ENCODE assay signal across 8 mouse cellular contexts in the genomic region with DNA sequence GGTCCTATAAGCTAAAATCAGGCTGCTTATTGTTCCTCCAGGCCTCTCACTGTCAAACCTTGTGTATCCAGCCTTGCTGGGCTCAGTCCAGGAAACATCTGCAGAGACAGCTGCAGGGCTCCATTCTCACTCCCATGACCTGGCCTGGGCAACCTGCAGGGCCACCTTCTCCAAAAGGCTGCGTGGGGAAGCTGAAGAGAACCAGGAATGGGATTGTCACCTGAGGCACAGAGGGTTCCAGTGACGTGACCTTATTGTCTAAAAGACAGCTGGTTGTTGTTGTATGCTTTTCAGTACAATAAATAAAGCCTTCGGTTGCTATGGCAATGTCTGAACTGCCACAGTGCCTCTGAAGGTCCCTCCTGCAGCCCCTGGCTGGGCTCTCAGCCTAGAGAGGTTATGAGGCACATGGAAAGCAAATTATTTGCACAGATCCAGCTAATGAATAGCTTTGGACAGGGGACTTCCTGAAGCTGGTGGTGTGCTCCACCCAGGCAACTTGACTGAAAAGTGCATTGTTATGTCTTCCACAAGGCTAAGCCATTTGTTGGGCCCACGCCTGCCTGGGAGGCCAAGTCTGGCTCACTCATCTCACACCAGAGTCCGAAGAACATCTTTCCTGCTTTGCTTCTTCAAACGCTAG.
A peak's percentile ranks its signal among the peaks of the same experiment; 100 is the strongest.
DNase-seq lines count a peak whose midpoint lies in the region; ATAC-seq and TF ChIP-seq lines count a peak whose summit lies in the region.
"Had no signal": no experiment of that assay in that cellular context is flagged by ENCODE, and none has a peak within 500 bp of the region (broad histone marks: within the 10 kb centered on the region; RNA-seq: fewer than 3 reads in every experiment).

No protein-coding gene starts in this region.

- no peak overlapping the region for H3K9ac ChIP-seq in liver, postnatal 0 days (replicated peaks)

- H3K36me3 ChIP-seq in heart, embryonic 10.5 days: no peaks in the 10 kb centered on the region
- no peaks in the 10 kb centered on the region for H3K36me3 ChIP-seq in liver, postnatal 0 days (replicated peaks; ENCODE audit: insufficient read depth, low read length)
- H3K36me3 ChIP-seq: G1E had no signal

- WGBS in heart, embryonic 10.5 days: 76% methylated on average over 6 of the region's 6 CpGs
- 71% methylated on average over 6 of the region's 6 CpGs for WGBS in liver, postnatal 0 days (ENCODE audit: insufficient replicate concordance)

- no peaks in the 10 kb centered on the region for H3K9me3 ChIP-seq in heart, embryonic 10.5 days
- no peaks in the 10 kb centered on the region for H3K9me3 ChIP-seq in liver, postnatal 0 days (ENCODE audit: low read length)
- H3K9me3 ChIP-seq: G1E had no signal

- H3K4me1 ChIP-seq in heart, embryonic 10.5 days: no peaks in the 10 kb centered on the region
- H3K4me1 ChIP-seq in liver, postnatal 0 days (ENCODE audit: insufficient read depth): no peaks in the 10 kb centered on the region

- H3K4me2 ChIP-seq in liver, postnatal 0 days (ENCODE audit: low read depth, low read length): no peak overlapping the region

- no peak for ATAC-seq in liver, postnatal 0 days

- no peaks in the 10 kb centered on the region for H3K27me3 ChIP-seq in heart, embryonic 10.5 days (ENCODE audit: insufficient read depth, poor library complexity, severe bottlenecking)
- no peaks in the 10 kb centered on the region for H3K27me3 ChIP-seq in liver, postnatal 0 days (ENCODE audit: insufficient read depth, low read length)

- peak; percentile 38 to 80 for DNase-seq in heart, adult 18-20 months
- no peak for DNase-seq in heart, embryonic 10.5 days (ENCODE audit: low spot score)
- peak; percentile 78 for DNase-seq in heart, adult 8-10 months (ENCODE audit: low spot score)
- DNase-seq in kidney, adult 9 months: peak; percentile 35
- DNase-seq in mesoderm, embryonic 11.5 days (ENCODE audit: low read depth, low spot score): peak; percentile 28
- DNase-seq in liver, postnatal 0 days: no peak
- no peak for DNase-seq in thymus, postnatal 36 days

- no peak overlapping the region for H3K4me3 ChIP-seq in heart, embryonic 10.5 days
- H3K4me3 ChIP-seq in liver, postnatal 0 days (ENCODE audit: low read depth, low read length): no peak overlapping the region

- TF ChIP-seq EP300 in liver, postnatal 0 days (IDR thresholded peaks at IDR 0.05; ENCODE audit: low read depth): no peak

- no peak for TF ChIP-seq CTCF in liver, postnatal 0 days (IDR thresholded peaks at IDR 0.05; ENCODE audit: low read depth)

- H3K27ac ChIP-seq in heart, embryonic 10.5 days: no peak overlapping the region
- H3K27ac ChIP-seq in liver, postnatal 0 days (ENCODE audit: low read depth): no peak overlapping the region

Comparison
In these comparisons a context has a peak if more than half of its experiments do, and no peak if none do; other contexts are left out.
1. DNase-seq: peak in heart, adult 18-20 months (2 of 2), heart, adult 8-10 months (single experiment), kidney, adult 9 months (single experiment) and mesoderm, embryonic 11.5 days (single experiment); none in heart, embryonic 10.5 days (single experiment), liver, postnatal 0 days (single experiment) and thymus, postnatal 36 days (0 of 2).